Mouse (Mus musculus) liver, embryonic 14.5 days (tissue): Measurements from ENCODE around the gene Gpr142. TPM values are rescaled to one million over a fixed set of nuclear protein-coding genes. Genes with fewer than 3 reads are reported as not detected.
A peak's percentile ranks its signal among the peaks of the same experiment; 100 is the strongest.

Source experiments
- ATAC-seq: fragments of 200-750 bp; cut with Nextera tagmentation; 2 replicates; pipeline ENCODE4 v1.8.0; 2017; ENCODE audit warnings: moderate number of reproducible peaks, mild to moderate bottlenecking, moderate library complexity; ENCODE audit not compliant: insufficient read depth
- DNase-seq, 3 experiments: peaks; one replicate each; pipeline ENCODE4 v3.0.0-alpha.2; 2012 to 2013; ENCODE audit warnings: low read depth in 3 of 3, low spot score in 3 of 3
- H3K27ac ChIP-seq: fragments of 300-500 bp; sonication (generic); 2 replicates; pipeline ENCODE4 v1.5.1; 2014; ENCODE audit warnings: moderate library complexity, mild to moderate bottlenecking, control low read depth, inconsistent platforms
- H3K27me3 ChIP-seq: fragments of 300-500 bp; sonication (generic); 2 replicates; pipeline ENCODE4 v1.6.1; 2014; ENCODE audit warnings: mild to moderate bottlenecking, low read length, moderate library complexity; ENCODE audit not compliant: control insufficient read depth, insufficient read depth
- H3K36me3 ChIP-seq: fragments of 300-500 bp; sonication (generic); replicated peaks from 2 replicates; pipeline ENCODE4 v1.6.1; 2014; ENCODE audit warnings: low read depth; ENCODE audit not compliant: control insufficient read depth, insufficient read depth
- H3K4me1 ChIP-seq, 2 experiments: fragments of 200-500 bp in 1 of 2; fragments of 300-500 bp in 1 of 2; sonication (generic) in 1 of 2; replicated peaks; 2 replicates each; pipeline ENCODE4 v1.6.1; 2012 to 2014; ENCODE audit warnings: antibody characterized with exemption in 1 of 2, inconsistent platforms in 1 of 2, low read length in 1 of 2; ENCODE audit not compliant: control insufficient read depth in 2 of 2, insufficient read depth in 2 of 2
- H3K4me2 ChIP-seq: fragments of 300-500 bp; sonication (generic); 2 replicates; pipeline ENCODE4 v1.6.1; 2014; ENCODE audit warnings: low read depth, mild to moderate bottlenecking, control low read depth, moderate library complexity
- H3K4me3 ChIP-seq, 2 experiments: fragments of 200-500 bp in 1 of 2; fragments of 300-500 bp in 1 of 2; sonication (generic) in 1 of 2; 2 replicates each; pipeline ENCODE4 v1.5.1; 2012 to 2014; ENCODE audit warnings: low read depth in 2 of 2, low read length in 2 of 2, mild to moderate bottlenecking in 2 of 2, control low read depth in 1 of 2, inconsistent platforms in 1 of 2, moderate library complexity in 1 of 2; ENCODE audit not compliant: insufficient read depth in 1 of 2
- H3K9ac ChIP-seq: fragments of 300-500 bp; sonication (generic); replicated peaks from 2 replicates; pipeline ENCODE4 v1.6.1; 2014; ENCODE audit warnings: mild to moderate bottlenecking, control low read depth, moderate library complexity
- H3K9me3 ChIP-seq: fragments of 300-500 bp; sonication (generic); 2 replicates; pipeline ENCODE4 v1.6.1; 2016; ENCODE audit warnings: low read length, mixed read lengths; ENCODE audit not compliant: control insufficient read depth
- CTCF ChIP-seq: IDR thresholded peaks from 2 replicates; pipeline ENCODE4 v1.5.1; 2016; ENCODE audit warnings: antibody characterized with exemption, low read depth, control low read depth
- EP300 ChIP-seq: IDR thresholded peaks from 2 replicates; pipeline ENCODE4 v1.6.1; 2016; ENCODE audit warnings: antibody characterized with exemption, low read depth
- WGBS: fragments of 180-500 bp; shearing (Covaris S2); extraction: QIAGEN DNeasy Blood & Tissue Kit; methylation state at CpG from one replicate; pipeline ENCODE4 v1.1.7; 2014; ENCODE audit not compliant: insufficient replicate concordance; 5-methylcytosine and 5-hydroxymethylcytosine counted together
- polyA plus RNA-seq, 2 experiments: library from polyadenylated mRNA; depleted of rRNA in 1 of 2; stranded (reverse) in 1 of 2; unstranded in 1 of 2; fragments of >200 nt; fragmentation: Nextera tagmentation in 1 of 2; extraction: Ambion mirVana in 1 of 2; gene quantifications; 2 replicates each; pipeline versions ENCODE4 v1.2.1 to v1.2.3; 2012 to 2014

Gene Gpr142
- polyA plus RNA-seq, 2 experiments = not detected

DNA sequence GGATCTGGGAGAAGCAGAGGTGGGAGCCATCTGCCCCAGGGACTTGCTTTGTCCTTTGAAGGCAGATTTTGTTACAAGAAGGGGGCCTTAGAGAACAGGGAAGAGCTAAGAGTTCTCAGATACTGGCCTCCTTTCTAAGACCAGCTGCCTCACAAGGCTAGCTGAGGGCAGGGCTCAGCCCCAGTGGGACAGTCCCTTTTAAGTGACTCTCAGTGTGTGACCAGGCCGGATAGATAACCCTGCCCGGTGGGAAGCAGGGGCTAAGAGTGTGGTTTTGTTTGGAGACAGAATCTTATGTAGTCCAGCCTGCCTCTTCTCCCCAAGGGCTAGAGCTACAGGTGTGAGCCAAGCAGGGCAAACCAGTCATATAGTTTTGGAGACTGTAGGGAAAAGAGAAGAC, 50.8 kb downstream of the Gpr142 start:
- no peak overlapping the region for H3K27ac ChIP-seq
- no peak for TF ChIP-seq CTCF
- no peak for TF ChIP-seq EP300
- H3K9me3 ChIP-seq = no peaks in the 10 kb centered on the region
- ATAC-seq (no peak), DNase-seq (no peak)
- H3K36me3 ChIP-seq = no peaks in the 10 kb centered on the region
- 10% methylated on average over 2 of the region's 2 CpGs for WGBS
- no peak overlapping the region for H3K9ac ChIP-seq
- H3K4me2 ChIP-seq = no peak overlapping the region
- no peaks in the 10 kb centered on the region; a peak in 1 of 4 replicates for H3K4me1 ChIP-seq
- H3K27me3 ChIP-seq = peaks cover 43% of the 10 kb centered on the region
- H3K4me3 ChIP-seq = no peak overlapping the region

GRCm38 (mm10) chr11:114850066-114850451, 51.3 kb downstream of the Gpr142 start:
- no peak overlapping the region for H3K9ac ChIP-seq
- H3K4me3 ChIP-seq = no peak overlapping the region
- DNase-seq = no peak
- ATAC-seq = no peak
- no peak for TF ChIP-seq CTCF
- TF ChIP-seq EP300 = no peak
- H3K4me1 ChIP-seq = no peaks in the 10 kb centered on the region; a peak in 1 of 4 replicates
- H3K9me3 ChIP-seq = no peaks in the 10 kb centered on the region
- peaks cover 43% of the 10 kb centered on the region for H3K27me3 ChIP-seq
- 40% methylated on average over 5 of the region's 5 CpGs for WGBS
- H3K4me2 ChIP-seq = peak overlapping the region; percentile 68; the same call in 1 of the 2 replicates
- H3K27ac ChIP-seq = no peak overlapping the region
- no peaks in the 10 kb centered on the region for H3K36me3 ChIP-seq

DNA sequence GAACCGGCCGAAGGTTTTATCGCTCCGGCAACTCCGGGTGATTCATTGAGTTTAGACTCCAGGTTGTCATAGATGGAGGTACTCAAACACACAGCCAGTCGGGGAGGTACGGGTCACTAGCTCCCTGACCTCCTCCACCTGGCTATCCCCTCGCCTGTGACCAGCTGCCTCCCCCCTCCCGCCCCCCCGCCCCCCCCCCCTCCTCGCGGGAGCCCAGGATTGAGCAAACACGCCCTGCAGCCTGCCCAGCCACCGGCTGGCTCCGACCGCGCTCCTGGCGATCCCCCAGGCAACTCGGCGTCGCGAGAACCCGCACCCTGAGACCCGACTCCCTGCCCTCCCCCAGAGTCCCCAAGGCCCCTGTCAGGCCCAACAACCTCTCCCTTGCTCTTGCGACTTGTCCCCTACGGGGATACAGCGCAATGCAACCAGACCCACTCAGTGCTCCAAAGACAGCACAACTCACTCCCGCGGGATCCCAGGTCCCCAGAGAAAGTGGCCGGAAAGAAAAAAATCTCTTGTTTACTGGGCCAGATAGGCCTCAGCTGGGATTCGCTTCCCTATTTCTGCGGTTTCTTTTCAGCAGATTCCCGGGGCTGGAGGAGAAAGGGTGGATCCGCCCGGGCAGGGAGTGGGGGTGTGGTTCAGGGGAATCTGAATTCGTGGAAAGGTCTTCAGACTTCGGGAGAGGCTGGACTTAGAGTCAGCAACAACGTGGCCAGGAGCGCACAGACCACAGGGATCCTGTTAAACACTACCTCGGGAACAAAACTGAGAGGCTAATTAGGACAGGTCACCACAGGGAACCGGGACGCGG, 51.9 kb downstream of the Gpr142 start, which contains the start of gene Gprc5c:
Gprc5c (plus strand) TSS at position 701 of the 817 bp plus-strand sequence.
- Histone ChIP-seq H3K9ac (peak within 1 kb of the TSS; percentile 37), H3K36me3 (no peaks in the 10 kb centered on the region), H3K9me3 (no peaks in the 10 kb centered on the region), H3K27me3 (peaks cover 43% of the 10 kb centered on the region), H3K27ac (no peak within 1 kb of the TSS; the same call in 1 of the 2 replicates), H3K4me2 (peak within 1 kb of the TSS; percentile 68), H3K4me1 (no peaks in the 10 kb centered on the region; a peak in 1 of 4 replicates), H3K4me3 (peak within 1 kb of the TSS; percentile 52 to 64)
- DNase-seq (no peak), ATAC-seq (peak; percentile 41)
- TF ChIP-seq CTCF (no peak), EP300 (no peak)
- WGBS = 3% methylated on average over 29 of the region's 43 CpGs

GRCm38 (mm10) chr11:114851269-114851607, 52.5 kb downstream of the Gpr142 start:
- Histone ChIP-seq H3K27ac (no peak overlapping the region), H3K9ac (no peak overlapping the region; the same call in 1 of the 2 replicates), H3K9me3 (no peaks in the 10 kb centered on the region), H3K27me3 (peaks cover 43% of the 10 kb centered on the region), H3K36me3 (no peaks in the 10 kb centered on the region), H3K4me2 (peak overlapping the region; percentile 68), H3K4me3 (peak overlapping the region; percentile 52 to 64), H3K4me1 (no peaks in the 10 kb centered on the region)
- DNase-seq (no peak), ATAC-seq (no peak; the same call in 1 of the 2 replicates)
- TF ChIP-seq EP300 (no peak), CTCF (no peak)
- under 1% methylated on average over 27 of the region's 27 CpGs for WGBS

DNA sequence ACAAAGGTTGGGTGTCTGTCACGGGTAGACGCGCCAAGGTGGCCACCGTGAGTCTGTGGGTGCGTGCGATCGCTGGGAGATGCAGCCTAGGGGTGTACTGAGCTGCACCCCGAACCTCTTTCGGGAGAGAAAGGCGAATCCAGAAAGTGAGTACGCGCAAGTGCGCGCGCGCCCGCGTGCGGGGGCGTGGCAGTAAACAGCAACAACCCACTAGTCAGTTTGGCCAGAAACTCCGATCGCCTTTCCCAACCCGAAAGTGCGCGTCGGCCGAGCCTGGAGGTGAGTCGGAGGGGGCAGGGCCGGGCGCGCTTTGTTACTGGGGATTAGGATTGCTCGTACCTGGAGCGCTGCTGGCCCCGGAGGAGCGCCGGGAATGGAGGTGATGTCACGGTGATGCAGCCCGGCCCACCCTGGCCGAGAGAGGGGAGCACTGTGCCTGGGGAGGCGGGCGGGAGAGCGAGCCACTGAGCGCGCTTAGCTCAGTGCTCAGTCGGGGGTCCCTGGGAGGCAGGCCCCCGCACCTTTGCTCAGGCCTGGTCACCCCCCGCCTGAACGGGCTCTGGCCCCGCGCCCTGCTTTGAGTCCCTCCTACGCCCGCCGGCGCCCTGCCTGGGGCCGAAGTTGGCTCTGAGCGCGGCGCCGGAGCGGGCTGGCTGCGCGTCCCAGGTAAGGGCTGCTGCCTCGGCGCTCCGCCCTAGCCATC, 53.0 kb downstream of the Gpr142 start:
- Histone ChIP-seq H3K27me3 (peaks cover 43% of the 10 kb centered on the region), H3K4me1 (no peaks in the 10 kb centered on the region), H3K4me3 (peak overlapping the region; percentile 52 to 64), H3K36me3 (no peaks in the 10 kb centered on the region), H3K27ac (no peak overlapping the region; the same call in 1 of the 2 replicates), H3K9ac (peak overlapping the region; percentile 37), H3K9me3 (no peaks in the 10 kb centered on the region), H3K4me2 (peak overlapping the region; percentile 68)
- DNase-seq (no peak), ATAC-seq (peak; percentile 52)
- no peak for TF ChIP-seq CTCF
- TF ChIP-seq EP300 = no peak
- under 1% methylated on average over 65 of the region's 65 CpGs for WGBS
